Mouse (Mus musculus) left cerebral cortex, postnatal 4 days (tissue): ENCODE measurements around the gene Mcl1. TPM values are rescaled to one million over a fixed set of nuclear protein-coding genes. Genes with fewer than 3 reads are reported as not detected.

ENCODE experiments used
- DNase-seq: peaks from one replicate; pipeline ENCODE4 v3.0.0-alpha.2; 2022
- intact Hi-C: fragments of 180-260 bp; cut with DNase I; formaldehyde crosslinking; loops from one replicate; pipeline ENCODE4 v1.15.1; 2025
- total RNA-seq, 2 experiments: library from RNA; stranded (reverse); gene quantifications; 2 replicates each; pipeline ENCODE4 v1.2.3; 2021

Mcl1 gene
- total RNA-seq, 2 experiments from 2014 or later: 76.4 to 80.1 TPM

- intact Hi-C loops: no loop called here
- no peak for DNase-seq
These were observed 44.7 kb downstream of the Mcl1 start for GRCm38 (mm10) chr3:95703276-95703675.

- no peak for DNase-seq
- intact Hi-C loops: no loop called here
These were observed 46.0 kb downstream of the Mcl1 start for GRCm38 (mm10) chr3:95704612-95705011.

GRCm38 (mm10) chr3:95706273-95706672 lies 47.7 kb downstream of the Mcl1 start:
- no peak for DNase-seq
- intact Hi-C loops: no loop called here

- intact Hi-C loops: no loop called here
- DNase-seq: no peak
These were observed 48.9 kb downstream of the Mcl1 start for GRCm38 (mm10) chr3:95707497-95707896.

- intact Hi-C loops: no loop called here
- no peak for DNase-seq
These were observed 50.5 kb downstream of the Mcl1 start for GRCm38 (mm10) chr3:95709044-95709443.

- intact Hi-C loops: no loop called here
- no peak for DNase-seq
These were observed 51.4 kb downstream of the Mcl1 start for GRCm38 (mm10) chr3:95709967-95710366.

Other genes starting within 250 kb of the Mcl1 start
- 10 to 100 TPM; 40.4 to 46.1 TPM for gene Arnt, start 224.4 kb upstream of the Mcl1 start, total RNA-seq
- 1 to 10 TPM; 7.1 to 7.2 TPM for gene Ctsk, start 159.5 kb upstream of the Mcl1 start, total RNA-seq
- gene Ctss, start 132.0 kb upstream of the Mcl1 start, total RNA-seq: 1 to 10 TPM; 8.3 to 8.6 TPM
- gene Hormad1, start 99.1 kb upstream of the Mcl1 start, total RNA-seq: not detected
- gene Golph3l, start 69.9 kb upstream of the Mcl1 start, total RNA-seq: 10 to 100 TPM; 18.2 to 19.3 TPM
- gene Ensa, start 33.8 kb upstream of the Mcl1 start, total RNA-seq: 100 to 1,000 TPM; 135 to 145 TPM
- gene Adamtsl4, start 29.1 kb downstream of the Mcl1 start, total RNA-seq: 1 to 10 TPM; 1.4 to 1.9 TPM
- gene Ecm1, start 80.8 kb downstream of the Mcl1 start, total RNA-seq: 10 to 100 TPM; 10.9 to 11.3 TPM
- 10 to 100 TPM; 40.0 to 43.4 TPM for gene Tars2, start 101.4 kb downstream of the Mcl1 start, total RNA-seq
- 10 to 100 TPM; 58.0 to 59.3 TPM for gene Rprd2, start 160.1 kb downstream of the Mcl1 start, total RNA-seq
- gene Prpf3, start 197.1 kb downstream of the Mcl1 start, total RNA-seq: 10 to 100 TPM; 34.9 to 41.5 TPM
- 100 to 1,000 TPM; 126 TPM for gene Mrps21, start 212.7 kb downstream of the Mcl1 start, total RNA-seq
- gene Ciart, start 223.5 kb downstream of the Mcl1 start, total RNA-seq: 1 to 10 TPM; 5.6 to 6.9 TPM
- 10 to 100 TPM in 1 of 2 experiments, 1 to 10 TPM in 1; 6.8 to 10.8 TPM for gene BC028528, start 233.2 kb downstream of the Mcl1 start, total RNA-seq
- gene Aph1a, start 235.2 kb downstream of the Mcl1 start, total RNA-seq: 100 to 1,000 TPM in 1 of 2 experiments, 10 to 100 TPM in 1; 91.1 to 101 TPM
- gene Car14, start 245.9 kb downstream of the Mcl1 start, total RNA-seq: 1 to 10 TPM; 2.4 to 2.5 TPM